Mouse (Mus musculus): ENCODE measurements around the gene Shisa5.

- no peak for TF ChIP-seq POLR2A (IDR thresholded peaks at IDR 0.05; ENCODE audit: control insufficient read depth in 1 of 2, insufficient read depth in 1 of 2, low read depth in 1 of 2, low read length in 2 of 2, poor library complexity in 1 of 2)
- TF ChIP-seq TCF12 (IDR thresholded peaks at IDR 0.05; ENCODE audit: low read depth, low read length), result no peak
- no peak for TF ChIP-seq CHD1 (IDR thresholded peaks at IDR 0.05; ENCODE audit: low read depth, low read length)
- TF ChIP-seq MEF2A (IDR thresholded peaks at IDR 0.05; ENCODE audit: extremely low read depth, insufficient replicate concordance, low read depth, low read length, poor library complexity, severe bottlenecking), result no peak
- no peak for TF ChIP-seq NRF1 (IDR thresholded peaks at IDR 0.05; ENCODE audit: insufficient read depth, low read depth, low read length, poor library complexity, severe bottlenecking)
- no peak for TF ChIP-seq CTCF (IDR thresholded peaks at IDR 0.05 in 2 of 3, conservative IDR thresholded peaks at IDR 0.05 in 1 of 3; ENCODE audit: control insufficient read depth in 1 of 3, insufficient read depth in 1 of 3, low read depth in 2 of 3, low read length in 3 of 3, poor library complexity in 1 of 3, severe bottlenecking in 1 of 3)
- TF ChIP-seq EP300 (IDR thresholded peaks at IDR 0.05; ENCODE audit: low read depth in 1 of 2, low read length in 2 of 2), result no peak
- no peak for TF ChIP-seq ZNF384 (IDR thresholded peaks at IDR 0.05; ENCODE audit: low read depth, low read length)
- TF ChIP-seq POLR2AphosphoS2 (IDR thresholded peaks at IDR 0.05; ENCODE audit: low read length), result no peak
- no peak for TF ChIP-seq ELF1 (IDR thresholded peaks at IDR 0.05; ENCODE audit: low read depth, low read length)
- no peak for TF ChIP-seq USF1 (IDR thresholded peaks at IDR 0.05; ENCODE audit: low read depth, low read length)
Measured at GRCm38 (mm10) chr9:108992620-108993361, 45.6 kb upstream of the Shisa5 start.

Measured in MEL (cell line).